Mouse (Mus musculus) intestine, embryonic 16.5 days (tissue): Measurements from ENCODE around the gene Hexdc. TPM values are rescaled to one million over a fixed set of nuclear protein-coding genes. Genes with fewer than 3 reads are reported as not detected.

Experiments used
- ATAC-seq: fragments of 200-750 bp; cut with Nextera tagmentation; 2 replicates; pipeline ENCODE4 v1.8.0; 2017; ENCODE audit warnings: moderate TSS enrichment, moderate library complexity
- H3K27ac ChIP-seq: fragments of 300-500 bp; sonication (generic); 2 replicates; pipeline ENCODE4 v1.5.1; 2014; ENCODE audit warnings: mild to moderate bottlenecking, low read length
- H3K27me3 ChIP-seq: fragments of 300-500 bp; sonication (generic); replicated peaks from 2 replicates; pipeline ENCODE4 v1.6.1; 2014; ENCODE audit warnings: low read length, control low read depth, mixed read lengths; ENCODE audit not compliant: control insufficient read depth, insufficient read depth
- H3K36me3 ChIP-seq: fragments of 300-500 bp; sonication (generic); 2 replicates; pipeline ENCODE4 v1.6.1; 2014; ENCODE audit warnings: low read length, control low read depth; ENCODE audit not compliant: control insufficient read depth, insufficient read depth
- H3K4me1 ChIP-seq: fragments of 300-500 bp; sonication (generic); 2 replicates; pipeline ENCODE4 v1.6.1; 2014; ENCODE audit warnings: low read length, control low read depth, mixed read lengths; ENCODE audit not compliant: control insufficient read depth, insufficient read depth
- H3K4me2 ChIP-seq: fragments of 300-500 bp; sonication (generic); 2 replicates; pipeline ENCODE4 v1.6.1; 2014; ENCODE audit warnings: low read depth, low read length, control low read depth
- H3K4me3 ChIP-seq: fragments of 300-500 bp; sonication (generic); 2 replicates; pipeline ENCODE4 v1.5.1; 2014; ENCODE audit warnings: mild to moderate bottlenecking, low read length
- H3K9ac ChIP-seq: fragments of 300-500 bp; sonication (generic); 2 replicates; pipeline ENCODE4 v1.6.1; 2014; ENCODE audit warnings: low read depth, low read length
- H3K9me3 ChIP-seq: fragments of 300-500 bp; sonication (generic); 2 replicates; pipeline ENCODE4 v1.6.1; 2016; ENCODE audit warnings: low read length, control low read depth; ENCODE audit not compliant: control insufficient read depth
- whole genome bisulfite sequencing: fragments of 180-500 bp; shearing (Covaris S2); extraction: QIAGEN DNeasy Blood & Tissue Kit; methylation state at CpG from one replicate; pipeline ENCODE4 v1.1.7; 2014; 5-methylcytosine and 5-hydroxymethylcytosine counted together
- polyA plus RNA-seq: library from polyadenylated mRNA; unstranded; fragments of >200 nt; fragmentation: Nextera tagmentation; extraction: Ambion mirVana; gene quantifications from 2 replicates; pipeline ENCODE4 v1.2.1, GENCODE M21; 2015

The Hexdc gene
- polyA plus RNA-seq, result 9.7 and 10.1 TPM in 2 replicates

DNA sequence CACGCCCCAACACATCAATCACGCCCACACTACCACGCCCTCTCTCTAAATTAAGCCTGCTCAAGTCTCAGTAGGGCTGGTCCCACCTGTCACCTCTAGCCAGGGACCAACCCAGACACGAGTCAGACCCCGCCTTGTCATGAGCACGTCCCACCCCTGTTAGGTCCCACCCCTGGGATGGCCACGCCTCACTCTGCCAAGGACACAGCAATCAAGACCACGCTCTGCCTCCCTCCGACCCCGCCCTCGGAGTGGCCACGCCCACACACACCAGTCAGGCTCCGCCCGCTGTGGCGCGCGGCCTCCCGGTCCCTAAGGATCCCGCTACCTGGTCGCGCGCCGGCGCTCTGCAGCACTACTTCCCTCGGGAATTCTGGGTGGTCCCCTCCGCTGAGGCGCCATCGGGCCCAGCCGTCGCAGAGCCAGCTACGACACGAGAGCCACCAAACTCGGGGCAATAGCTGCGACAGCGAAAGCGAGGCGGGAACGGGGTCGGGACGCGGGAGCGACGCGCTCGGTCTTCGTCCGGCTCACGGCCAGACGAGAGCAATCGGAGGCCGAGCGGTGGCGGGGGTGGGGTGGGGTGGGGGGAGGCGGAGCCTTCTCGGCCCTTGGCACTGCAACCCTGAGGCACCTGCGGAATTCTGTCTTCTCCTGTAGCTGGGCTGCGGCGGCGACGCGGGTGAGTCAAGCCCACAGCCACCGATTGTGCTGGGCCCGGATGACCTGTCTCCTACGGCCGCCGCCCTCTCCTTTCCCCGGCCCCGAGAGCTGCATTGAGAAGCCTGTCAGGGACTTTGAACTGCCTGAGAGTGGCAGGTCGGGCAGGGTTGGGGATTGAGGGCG lies at the start of gene Hexdc, which contains the start of gene Ogfod3:
Gene Hexdc (plus strand): TSS at position 273 of the 846 bp plus-strand sequence.
Gene Ogfod3 (minus strand): TSS at position 551 of the 846 bp plus-strand sequence.
- under 1% methylated on average over 69 of the region's 70 CpGs for WGBS
- ATAC-seq, result peak; percentile 99
- H3K9ac ChIP-seq, result peak within 1 kb of the TSS; percentile 85
- H3K4me3 ChIP-seq, result peak within 1 kb of the TSS; percentile 81
- peak within 1 kb of the TSS; percentile 90 for H3K27ac ChIP-seq
- H3K4me1 ChIP-seq, result peaks cover 10% of the 10 kb centered on the region; the same call in 1 of the 2 replicates
- H3K36me3 ChIP-seq, result no peaks in the 10 kb centered on the region
- no peaks in the 10 kb centered on the region for H3K9me3 ChIP-seq
- no peaks in the 10 kb centered on the region for H3K27me3 ChIP-seq
- H3K4me2 ChIP-seq, result peak within 1 kb of the TSS; percentile 64

DNA sequence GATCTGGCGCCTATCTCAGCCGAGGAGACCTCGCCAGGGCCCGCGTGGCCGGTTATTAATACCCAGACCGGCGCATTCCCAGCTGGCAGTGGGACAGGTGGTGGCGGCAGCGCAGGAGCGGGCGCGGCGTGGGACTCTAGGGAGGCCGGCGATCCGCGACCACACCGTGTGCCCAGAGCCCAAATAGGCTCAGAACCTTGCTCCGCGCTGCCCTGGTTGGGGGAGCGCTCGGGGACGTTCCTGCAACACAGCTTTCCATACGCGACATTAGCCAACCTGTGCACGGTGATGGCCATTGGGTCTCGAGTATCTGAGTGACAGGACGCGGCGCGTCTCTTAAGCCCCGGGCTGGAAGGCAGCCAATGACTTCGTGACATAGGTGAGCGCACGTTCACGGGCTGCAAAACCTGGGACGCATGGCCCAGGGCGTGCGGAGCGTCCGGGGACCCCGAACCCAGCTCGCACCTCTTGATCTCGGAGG lies 47.8 kb upstream of the Hexdc start:
- WGBS, result under 1% methylated on average over 45 of the region's 45 CpGs
- peak; percentile 31; the same call in 1 of the 2 replicates for ATAC-seq

GRCm38 (mm10) chr11:121159971-121160370 lies 44.3 kb upstream of the Hexdc start, which contains the start of gene Uts2r:
TSS of gene Uts2r (plus strand) at chr11:121160271.
- Histone ChIP-seq H3K9me3 (no peaks in the 10 kb centered on the region), H3K4me2 (no peak within 1 kb of the TSS), H3K36me3 (no peaks in the 10 kb centered on the region), H3K4me3 (no peak within 1 kb of the TSS), H3K4me1 (0 out of 2 replicates have a peak, but pooled peaks cover 4% of the 10 kb centered on the region), H3K27me3 (peaks cover 26% of the 10 kb centered on the region), H3K27ac (no peak within 1 kb of the TSS), H3K9ac (no peak within 1 kb of the TSS)
- ATAC-seq, result no peak
- WGBS, result 92% methylated on average over 5 of the region's 5 CpGs

More for the DNA sequence above, 47.8 kb upstream of the Hexdc start:
- 0 out of 2 replicates have a peak, but pooled peaks cover 4% of the 10 kb centered on the region for H3K4me1 ChIP-seq
- peak overlapping the region; percentile 68 for H3K4me2 ChIP-seq
- no peaks in the 10 kb centered on the region for H3K9me3 ChIP-seq
- peak overlapping the region; percentile 44 for H3K4me3 ChIP-seq
- H3K36me3 ChIP-seq, result no peaks in the 10 kb centered on the region
- no peak overlapping the region for H3K27ac ChIP-seq
- H3K27me3 ChIP-seq, result peaks cover 29% of the 10 kb centered on the region
- H3K9ac ChIP-seq, result no peak overlapping the region

DNA sequence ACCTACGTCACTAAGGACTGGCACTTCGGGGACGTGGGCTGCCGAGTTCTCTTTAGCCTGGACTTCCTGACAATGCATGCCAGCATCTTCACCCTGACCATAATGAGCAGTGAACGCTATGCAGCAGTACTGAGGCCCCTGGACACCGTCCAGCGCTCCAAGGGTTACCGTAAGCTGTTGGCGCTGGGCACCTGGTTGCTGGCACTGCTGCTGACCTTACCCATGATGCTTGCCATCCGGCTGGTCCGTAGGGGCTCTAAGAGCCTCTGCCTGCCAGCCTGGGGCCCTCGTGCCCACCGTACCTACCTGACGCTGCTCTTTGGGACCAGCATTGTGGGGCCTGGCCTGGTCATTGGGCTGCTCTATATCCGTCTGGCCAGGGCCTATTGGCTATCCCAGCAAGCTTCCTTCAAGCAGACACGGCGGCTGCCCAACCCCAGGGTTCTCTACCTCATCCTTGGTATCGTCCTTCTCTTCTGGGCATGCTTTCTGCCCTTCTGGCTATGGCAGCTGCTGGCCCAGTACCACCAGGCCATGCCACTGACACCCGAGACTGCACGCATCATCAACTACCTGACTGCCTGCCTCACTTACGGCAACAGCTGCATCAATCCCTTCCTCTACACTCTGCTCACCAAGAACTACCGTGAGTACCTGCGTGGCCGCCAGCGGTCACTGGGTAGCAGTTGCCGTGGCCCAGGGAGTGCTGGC lies 43.4 kb upstream of the Hexdc start:
- no peak for ATAC-seq
- Histone ChIP-seq H3K27me3 (peaks cover 18% of the 10 kb centered on the region), H3K4me2 (no peak overlapping the region), H3K9ac (no peak overlapping the region), H3K36me3 (no peaks in the 10 kb centered on the region), H3K27ac (no peak overlapping the region), H3K4me1 (0 out of 2 replicates have a peak, but pooled peaks cover 4% of the 10 kb centered on the region), H3K9me3 (no peaks in the 10 kb centered on the region), H3K4me3 (no peak overlapping the region)
- WGBS, result 91% methylated on average over 26 of the region's 26 CpGs

DNA sequence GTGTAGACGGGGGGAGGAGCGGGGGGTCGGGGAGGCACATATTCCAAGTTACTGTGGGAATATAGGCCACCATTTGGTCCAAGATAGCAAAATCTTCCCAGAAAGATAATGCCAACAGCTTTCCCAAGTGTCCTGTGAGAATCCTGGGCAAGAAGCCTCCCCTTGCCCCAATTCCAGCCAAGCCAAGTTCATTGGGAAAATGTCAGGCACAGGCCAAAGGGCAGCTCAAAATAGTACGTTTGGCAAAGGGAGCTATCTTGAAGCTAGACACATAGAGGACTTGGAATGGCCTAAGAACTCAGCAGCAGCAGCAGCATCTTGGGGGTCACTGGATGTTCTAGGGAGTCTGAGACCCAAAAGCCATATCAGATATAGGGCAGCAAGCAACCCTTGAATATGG lies 40.5 kb upstream of the Hexdc start:
- H3K4me2 ChIP-seq, result no peak overlapping the region
- no peak for ATAC-seq
- H3K36me3 ChIP-seq, result no peaks in the 10 kb centered on the region
- no peaks in the 10 kb centered on the region for H3K9me3 ChIP-seq
- no peaks in the 10 kb centered on the region for H3K27me3 ChIP-seq
- H3K4me3 ChIP-seq, result no peak overlapping the region
- H3K27ac ChIP-seq, result no peak overlapping the region
- WGBS, result 84% methylated on average over 4 of the region's 4 CpGs
- H3K9ac ChIP-seq, result no peak overlapping the region
- H3K4me1 ChIP-seq, result no peaks in the 10 kb centered on the region

DNA sequence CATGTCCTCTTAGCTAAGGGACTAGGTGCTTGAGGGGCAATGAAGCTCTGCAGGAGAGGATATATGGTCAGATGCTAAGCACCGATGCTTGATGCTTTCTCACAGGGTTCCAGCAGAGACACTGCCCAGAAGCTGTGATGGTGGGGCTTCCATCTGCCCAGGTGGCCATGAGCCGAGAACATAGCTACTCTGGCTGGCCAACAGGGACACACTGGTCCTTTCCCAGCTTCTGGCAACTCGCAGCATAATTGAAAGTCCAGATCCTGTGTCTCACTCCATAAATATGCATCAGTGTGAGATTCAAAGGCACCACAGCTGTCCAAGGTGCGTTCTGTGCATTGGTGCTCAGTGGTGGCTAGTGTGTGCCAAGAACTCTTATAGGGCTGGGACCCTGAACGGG lies 31.0 kb upstream of the Hexdc start:
- Histone ChIP-seq H3K4me2 (no peak overlapping the region), H3K36me3 (no peaks in the 10 kb centered on the region), H3K4me1 (peaks cover 5% of the 10 kb centered on the region; the same call in 1 of the 2 replicates), H3K9me3 (no peaks in the 10 kb centered on the region), H3K9ac (no peak overlapping the region), H3K27ac (no peak overlapping the region), H3K4me3 (no peak overlapping the region), H3K27me3 (no peaks in the 10 kb centered on the region)
- 81% methylated on average over 5 of the region's 5 CpGs for WGBS
- no peak for ATAC-seq

GRCm38 (mm10) chr11:121174234-121174633 lies 30.0 kb upstream of the Hexdc start:
- 59% methylated on average over 3 of the region's 3 CpGs for WGBS
- no peaks in the 10 kb centered on the region for H3K36me3 ChIP-seq
- H3K9ac ChIP-seq, result no peak overlapping the region
- no peak overlapping the region for H3K4me3 ChIP-seq
- ATAC-seq, result no peak
- no peaks in the 10 kb centered on the region for H3K27me3 ChIP-seq
- no peak overlapping the region for H3K4me2 ChIP-seq
- no peak overlapping the region for H3K27ac ChIP-seq
- H3K4me1 ChIP-seq, result peaks cover 5% of the 10 kb centered on the region; the same call in 1 of the 2 replicates
- no peaks in the 10 kb centered on the region for H3K9me3 ChIP-seq

DNA sequence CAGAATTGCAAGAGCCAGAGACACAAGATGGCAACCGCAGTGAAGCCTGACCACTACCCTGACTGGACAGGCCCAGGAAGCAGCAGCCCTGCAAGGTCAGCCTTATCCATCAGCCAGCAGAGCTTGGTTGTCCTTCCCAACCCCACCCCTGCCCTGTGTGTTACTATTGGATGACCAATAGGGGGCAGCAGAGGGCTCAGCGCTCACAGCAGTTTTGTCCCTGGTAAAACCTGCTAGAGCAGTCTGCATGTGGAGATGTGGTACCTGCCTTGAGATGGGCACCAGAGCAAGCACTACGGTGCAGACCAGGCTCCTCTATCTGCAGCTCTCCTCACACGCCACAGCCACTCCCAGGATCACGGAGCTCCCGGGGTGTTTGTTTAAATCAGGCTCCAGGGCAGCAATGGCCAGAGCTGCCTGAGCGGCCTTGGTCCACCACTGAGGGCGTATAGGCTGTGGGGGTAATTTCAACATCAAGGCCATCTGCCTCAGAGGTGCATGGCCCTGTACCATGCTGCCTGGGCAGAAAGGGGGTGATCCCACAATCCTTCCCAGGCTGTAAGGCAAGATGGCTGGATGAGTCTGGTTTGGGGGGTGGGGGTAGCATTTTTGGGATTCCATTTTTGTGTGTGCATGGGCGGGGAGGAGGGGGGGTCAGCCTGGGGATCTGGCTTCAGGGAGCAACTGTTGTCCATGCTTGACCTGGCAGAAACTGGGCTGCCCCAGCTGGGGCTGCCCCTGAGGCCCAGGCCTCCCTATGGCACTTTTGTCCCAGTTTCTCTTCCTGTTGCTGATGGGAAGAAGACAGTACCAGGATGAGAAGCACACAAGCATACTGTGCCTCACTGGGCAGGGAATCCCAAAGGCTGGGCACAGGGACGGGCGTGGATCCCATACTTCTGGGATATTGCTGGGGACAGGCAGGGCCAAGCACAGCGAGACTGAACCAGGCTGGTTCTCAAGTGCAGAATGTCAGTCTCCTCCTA lies 27.7 kb upstream of the Hexdc start:
- H3K4me2 ChIP-seq, result no peak overlapping the region
- H3K4me3 ChIP-seq, result no peak overlapping the region
- peaks cover 5% of the 10 kb centered on the region; the same call in 1 of the 2 replicates for H3K4me1 ChIP-seq
- H3K9me3 ChIP-seq, result no peaks in the 10 kb centered on the region
- no peaks in the 10 kb centered on the region for H3K36me3 ChIP-seq
- H3K27me3 ChIP-seq, result no peaks in the 10 kb centered on the region
- no peak overlapping the region for H3K27ac ChIP-seq
- WGBS, result 47% methylated on average over 12 of the region's 12 CpGs
- H3K9ac ChIP-seq, result no peak overlapping the region
- peak; percentile 71 for ATAC-seq
